Comparison of ENCODE assay signal across 8 mouse cellular contexts in the genomic region with DNA sequence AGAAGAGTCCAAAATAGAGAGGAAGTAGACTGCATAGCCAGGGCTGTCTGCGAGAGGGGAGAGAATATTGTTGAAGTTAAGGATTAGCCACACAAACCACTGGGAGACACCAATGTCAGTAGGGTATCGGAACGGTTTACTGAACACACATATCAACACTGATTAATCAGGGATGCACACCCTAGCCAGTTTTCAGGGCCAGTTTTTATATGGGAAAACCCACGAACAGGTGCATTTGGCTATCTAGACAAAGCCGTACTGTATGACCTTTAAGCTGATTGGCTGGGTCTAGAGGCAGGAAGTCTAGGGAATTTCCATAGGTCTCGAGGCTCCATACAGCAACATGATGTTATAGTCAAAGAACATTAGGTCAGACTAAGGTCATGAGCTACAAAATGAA. TPM values are rescaled to one million over a fixed set of nuclear protein-coding genes. Genes with fewer than 3 reads are reported as not detected.
DNase-seq lines count a peak whose midpoint lies in the region; ATAC-seq and TF ChIP-seq lines count a peak whose summit lies in the region.

No protein-coding gene starts in this region.

- no peak for ATAC-seq in embryonic facial prominence, embryonic 15.5 days (ENCODE audit: insufficient number of reproducible peaks, low FRiP score, low TSS enrichment, low read depth)
- ATAC-seq in liver, embryonic 12.5 days = 0 out of 2 replicates have a peak, but pooled peaks have one; percentile 1
- ATAC-seq in granulocyte monocyte progenitor cell, adult 5-6 weeks (replicated peaks; ENCODE audit: poor library complexity, severe bottlenecking) = no peak

- peak overlapping the region; percentile 57 for H3K4me3 ChIP-seq in heart, adult 2 months
- H3K4me3 ChIP-seq in embryonic facial prominence, embryonic 15.5 days (replicated peaks) = peak overlapping the region; percentile 89
- H3K4me3 ChIP-seq in liver, embryonic 12.5 days = peak overlapping the region; percentile 82

- peak overlapping the region; percentile 76 for H3K9ac ChIP-seq in heart, adult 2 months (ENCODE audit: low read depth, low read length)
- no peak overlapping the region for H3K9ac ChIP-seq in embryonic facial prominence, embryonic 15.5 days
- peak overlapping the region; percentile 65 for H3K9ac ChIP-seq in liver, embryonic 12.5 days

- peak overlapping the region; percentile 81 for H3K4me2 ChIP-seq in embryonic facial prominence, embryonic 15.5 days (replicated peaks)
- H3K4me2 ChIP-seq in liver, embryonic 12.5 days = peak overlapping the region; percentile 94

- no peak for TF ChIP-seq POLR2A in heart, adult 2 months (IDR thresholded peaks at IDR 0.05; ENCODE audit: insufficient read depth, low read depth, low read length)

- H3K36me3 ChIP-seq in heart, adult 2 months (ENCODE audit: control insufficient read depth, insufficient read depth, low read length) = no peaks in the 10 kb centered on the region
- H3K36me3 ChIP-seq in embryonic facial prominence, embryonic 15.5 days = no peaks in the 10 kb centered on the region
- no peaks in the 10 kb centered on the region for H3K36me3 ChIP-seq in liver, embryonic 12.5 days

- no peak for TF ChIP-seq CTCF in heart, adult 2 months (IDR thresholded peaks at IDR 0.05)

- WGBS in heart, adult 2 months = 25% methylated on average over 6 of the region's 6 CpGs
- 25% methylated on average over 6 of the region's 6 CpGs for WGBS in embryonic facial prominence, embryonic 15.5 days
- 11% methylated on average over 6 of the region's 6 CpGs for WGBS in liver, embryonic 12.5 days (ENCODE audit: insufficient replicate concordance)

- no peak for TF ChIP-seq EP300 in heart, adult 2 months (IDR thresholded peaks at IDR 0.05; ENCODE audit: insufficient read depth, low read depth, low read length)

- H3K4me1 ChIP-seq in heart, adult 2 months (ENCODE audit: control insufficient read depth, insufficient read depth, low read length) = peaks cover 1% of the 10 kb centered on the region; the same call in 1 of the 2 replicates
- peaks cover 13% of the 10 kb centered on the region for H3K4me1 ChIP-seq in embryonic facial prominence, embryonic 15.5 days
- H3K4me1 ChIP-seq in liver, embryonic 12.5 days = peaks cover 32% of the 10 kb centered on the region

- no peak for DNase-seq in heart, adult 2 months
- no peak for DNase-seq in heart, adult 11 months
- DNase-seq in 416B (ENCODE audit: low read depth) = peak; percentile 78
- no peak for DNase-seq in adrenal gland, postnatal 25 days
- DNase-seq in cerebellum, postnatal 25 days = no peak

- H3K27ac ChIP-seq in heart, adult 2 months = peak overlapping the region; percentile 96
- peak overlapping the region; percentile 95 for H3K27ac ChIP-seq in embryonic facial prominence, embryonic 15.5 days (replicated peaks)
- peak overlapping the region; percentile 87 for H3K27ac ChIP-seq in liver, embryonic 12.5 days

- no peaks in the 10 kb centered on the region for H3K79me2 ChIP-seq in heart, adult 2 months (replicated peaks; ENCODE audit: control insufficient read depth, insufficient read depth, low read length)

- 0 out of 2 replicates have a peak, but pooled peaks cover 4% of the 10 kb centered on the region for H3K9me3 ChIP-seq in embryonic facial prominence, embryonic 15.5 days (replicated peaks)
- H3K9me3 ChIP-seq in liver, embryonic 12.5 days (replicated peaks) = no peaks in the 10 kb centered on the region

- intact Hi-C loops in heart, adult 2 months (cut with DNase I) = loop anchor here (1.0 kb wide), 1 partner anchor 14 kb away; no protein-coding TSS in a partner anchor

- H3K27me3 ChIP-seq in heart, adult 2 months (ENCODE audit: control insufficient read depth, insufficient read depth, low read length) = no peaks in the 10 kb centered on the region
- no peaks in the 10 kb centered on the region for H3K27me3 ChIP-seq in embryonic facial prominence, embryonic 15.5 days
- H3K27me3 ChIP-seq in liver, embryonic 12.5 days (replicated peaks) = peaks cover 12% of the 10 kb centered on the region

RNA-seq across cellular contexts. Expression of a gene that starts 0.8 kb away (rescaled TPM):
- total RNA-seq in heart, adult 2 months (2021) = 10 to 100 TPM; 12.5 TPM
- 17.4 and 17.9 TPM in 2 replicates for polyA plus RNA-seq in heart, adult 2 months (2012; rRNA removed)
- polyA plus RNA-seq in embryonic facial prominence, embryonic 15.5 days (2015; fragmentation: Nextera tagmentation; extraction: Ambion mirVana) = 17.9 and 18.8 TPM in 2 replicates
- polyA plus RNA-seq in liver, embryonic 12.5 days (2016; fragmentation: Nextera tagmentation; extraction: Ambion mirVana) = 8.1 and 8.2 TPM in 2 replicates
- 13.1 and 14.1 TPM in 2 replicates for total RNA-seq in adrenal gland, postnatal 25 days (2021)
- total RNA-seq in granulocyte monocyte progenitor cell, adult 5-6 weeks (2014; fragmentation: Nextera tagmentation) = 10.5 and 11.8 TPM in 2 replicates
- 7.8 and 12.9 TPM in 2 replicates for total RNA-seq in granulocyte monocyte progenitor cell, adult 5-6 weeks (2017)

RNA-seq across cellular contexts. Expression of a gene that starts 1.3 kb away (rescaled TPM):
- total RNA-seq in heart, adult 2 months (2021) = under 1 TPM; 0.55 to 0.63 TPM
- polyA plus RNA-seq in heart, adult 2 months (2012; rRNA removed) = 0.31 and 0.41 TPM in 2 replicates
- polyA plus RNA-seq in embryonic facial prominence, embryonic 15.5 days (2015; fragmentation: Nextera tagmentation; extraction: Ambion mirVana) = 0.60 and 1.9 TPM in 2 replicates
- polyA plus RNA-seq in liver, embryonic 12.5 days (2016; fragmentation: Nextera tagmentation; extraction: Ambion mirVana) = 2.3 and 2.9 TPM in 2 replicates
- 1.5 and 2.0 TPM in 2 replicates for total RNA-seq in adrenal gland, postnatal 25 days (2021)
- 0.60 TPM in 1 of 2 replicates, not detected in the other for total RNA-seq in granulocyte monocyte progenitor cell, adult 5-6 weeks (2014; fragmentation: Nextera tagmentation)
- total RNA-seq in granulocyte monocyte progenitor cell, adult 5-6 weeks (2017) = 1.6 and 2.5 TPM in 2 replicates

RNA-seq across cellular contexts. Expression of a gene that starts 8.3 kb away (rescaled TPM):
- under 1 TPM; 0.26 to 0.50 TPM for total RNA-seq in heart, adult 2 months (2021)
- polyA plus RNA-seq in heart, adult 2 months (2012; rRNA removed) = 5.3 and 5.6 TPM in 2 replicates
- polyA plus RNA-seq in embryonic facial prominence, embryonic 15.5 days (2015; fragmentation: Nextera tagmentation; extraction: Ambion mirVana) = 30.5 and 36.9 TPM in 2 replicates
- polyA plus RNA-seq in liver, embryonic 12.5 days (2016; fragmentation: Nextera tagmentation; extraction: Ambion mirVana) = 11.7 and 12.1 TPM in 2 replicates
- 29.0 and 41.3 TPM in 2 replicates for total RNA-seq in adrenal gland, postnatal 25 days (2021)
- 6.3 and 8.7 TPM in 2 replicates for total RNA-seq in granulocyte monocyte progenitor cell, adult 5-6 weeks (2014; fragmentation: Nextera tagmentation)
- total RNA-seq in granulocyte monocyte progenitor cell, adult 5-6 weeks (2017) = 0.99 TPM in 1 of 2 replicates, not detected in the other

RNA-seq across cellular contexts. Expression of a gene that starts 14.3 kb away (rescaled TPM):
- 10 to 100 TPM; 24.0 to 29.5 TPM for total RNA-seq in heart, adult 2 months (2021)
- polyA plus RNA-seq in heart, adult 2 months (2012; rRNA removed) = 59.6 and 61.7 TPM in 2 replicates
- 84.9 and 92.8 TPM in 2 replicates for polyA plus RNA-seq in embryonic facial prominence, embryonic 15.5 days (2015; fragmentation: Nextera tagmentation; extraction: Ambion mirVana)
- 24.2 and 24.5 TPM in 2 replicates for polyA plus RNA-seq in liver, embryonic 12.5 days (2016; fragmentation: Nextera tagmentation; extraction: Ambion mirVana)
- 51.6 and 59.2 TPM in 2 replicates for total RNA-seq in adrenal gland, postnatal 25 days (2021)
- 32.6 and 33.3 TPM in 2 replicates for total RNA-seq in granulocyte monocyte progenitor cell, adult 5-6 weeks (2014; fragmentation: Nextera tagmentation)
- total RNA-seq in granulocyte monocyte progenitor cell, adult 5-6 weeks (2017) = 30.1 and 35.5 TPM in 2 replicates

RNA-seq across cellular contexts. Expression of a gene that starts 31.3 kb away (rescaled TPM):
- total RNA-seq in heart, adult 2 months (2021) = 1 to 10 TPM; 5.6 TPM
- polyA plus RNA-seq in heart, adult 2 months (2012; rRNA removed) = 5.6 and 6.6 TPM in 2 replicates
- polyA plus RNA-seq in embryonic facial prominence, embryonic 15.5 days (2015; fragmentation: Nextera tagmentation; extraction: Ambion mirVana) = 36.3 and 47.3 TPM in 2 replicates
- 3.2 and 4.8 TPM in 2 replicates for polyA plus RNA-seq in liver, embryonic 12.5 days (2016; fragmentation: Nextera tagmentation; extraction: Ambion mirVana)
- 21.1 and 29.5 TPM in 2 replicates for total RNA-seq in adrenal gland, postnatal 25 days (2021)
- total RNA-seq in granulocyte monocyte progenitor cell, adult 5-6 weeks (2014; fragmentation: Nextera tagmentation) = not detected in 2 replicates
- total RNA-seq in granulocyte monocyte progenitor cell, adult 5-6 weeks (2017) = not detected in 2 replicates
